Mouse (Mus musculus) embryonic facial prominence, embryonic 15.5 days (tissue): Measurements from ENCODE around the gene Abr. TPM values are rescaled to one million over a fixed set of nuclear protein-coding genes. Genes with fewer than 3 reads are reported as not detected.
A peak's percentile ranks its signal among the peaks of the same experiment; 100 is the strongest.

Source experiments
- ATAC-seq: fragments of 200-750 bp; cut with Nextera tagmentation; 2 replicates; pipeline ENCODE4 v1.8.0; 2017; ENCODE audit warnings: low read depth, moderate TSS enrichment; ENCODE audit not compliant: insufficient number of reproducible peaks, low FRiP score, low TSS enrichment
- H3K27ac ChIP-seq: fragments of 300-500 bp; sonication (generic); replicated peaks from 2 replicates; pipeline ENCODE4 v1.5.1; 2015; ENCODE audit warnings: mild to moderate bottlenecking, inconsistent platforms
- H3K27me3 ChIP-seq: fragments of 300-500 bp; sonication (generic); 2 replicates; pipeline ENCODE4 v1.6.1; 2015; ENCODE audit warnings: inconsistent platforms
- H3K36me3 ChIP-seq: fragments of 300-500 bp; sonication (generic); 2 replicates; pipeline ENCODE4 v1.6.1; 2015; ENCODE audit warnings: mild to moderate bottlenecking, inconsistent platforms
- H3K4me1 ChIP-seq: fragments of 300-500 bp; sonication (generic); 2 replicates; pipeline ENCODE4 v1.6.1; 2015; ENCODE audit warnings: inconsistent platforms
- H3K4me2 ChIP-seq: fragments of 300-500 bp; sonication (generic); replicated peaks from 2 replicates; pipeline ENCODE4 v1.6.1; 2015; ENCODE audit warnings: mild to moderate bottlenecking, inconsistent platforms
- H3K4me3 ChIP-seq: fragments of 300-500 bp; sonication (generic); replicated peaks from 2 replicates; pipeline ENCODE4 v1.5.1; 2015; ENCODE audit warnings: mild to moderate bottlenecking, inconsistent platforms
- H3K9ac ChIP-seq: fragments of 300-500 bp; sonication (generic); 2 replicates; pipeline ENCODE4 v1.6.1; 2015; ENCODE audit warnings: inconsistent platforms
- H3K9me3 ChIP-seq: fragments of 300-500 bp; sonication (generic); replicated peaks from 2 replicates; pipeline ENCODE4 v1.6.1; 2016; ENCODE audit warnings: inconsistent platforms
- WGBS: fragments of 180-500 bp; shearing (Covaris S2); methylation state at CpG from one replicate; pipeline ENCODE4 v1.1.7; 2015; 5-methylcytosine and 5-hydroxymethylcytosine counted together
- polyA plus RNA-seq: library from polyadenylated mRNA; unstranded; fragments of >200 nt; fragmentation: Nextera tagmentation; extraction: Ambion mirVana; gene quantifications from 2 replicates; pipeline ENCODE4 v1.2.1, GENCODE M21; 2015

Gene Abr
- polyA plus RNA-seq, 1 experiment from 2014 or later = 42.6 TPM

- Histone ChIP-seq H3K4me3 (peak overlapping the region; percentile 16), H3K4me2 (peak overlapping the region; percentile 37), H3K36me3 (no peaks in the 10 kb centered on the region), H3K27ac (no peak overlapping the region), H3K27me3 (no peaks in the 10 kb centered on the region), H3K9me3 (no peaks in the 10 kb centered on the region), H3K4me1 (peaks cover 26% of the 10 kb centered on the region), H3K9ac (no peak overlapping the region)
- under 1% methylated on average over 7 of the region's 7 CpGs for WGBS
- ATAC-seq = no peak
Measured at GRCm38 (mm10) chr11:76647062-76647461, 24.9 kb upstream of the Abr start.

- WGBS = under 1% methylated on average over 19 of the region's 19 CpGs
- Histone ChIP-seq H3K27me3 (no peaks in the 10 kb centered on the region), H3K36me3 (no peaks in the 10 kb centered on the region), H3K4me1 (peaks cover 26% of the 10 kb centered on the region), H3K9me3 (no peaks in the 10 kb centered on the region), H3K4me2 (peak overlapping the region; percentile 51), H3K27ac (no peak overlapping the region), H3K4me3 (peak overlapping the region; percentile 26), H3K9ac (no peak overlapping the region)
- ATAC-seq = peak; percentile 85
Measured at GRCm38 (mm10) chr11:76645955-76646354, 23.8 kb upstream of the Abr start.

GRCm38 (mm10) chr11:76645036-76645435 is 22.9 kb upstream of the Abr start:
- H3K36me3 ChIP-seq = no peaks in the 10 kb centered on the region
- H3K27me3 ChIP-seq = no peaks in the 10 kb centered on the region
- H3K4me1 ChIP-seq = peaks cover 26% of the 10 kb centered on the region
- no peak for ATAC-seq
- H3K4me3 ChIP-seq = no peak overlapping the region
- H3K9ac ChIP-seq = no peak overlapping the region
- H3K27ac ChIP-seq = no peak overlapping the region
- no peak overlapping the region for H3K4me2 ChIP-seq
- no peaks in the 10 kb centered on the region for H3K9me3 ChIP-seq
- WGBS = 32% methylated on average over 9 of the region's 9 CpGs

- WGBS = 21% methylated on average over 6 of the region's 6 CpGs
- H3K9me3 ChIP-seq = no peaks in the 10 kb centered on the region
- H3K27ac ChIP-seq = no peak overlapping the region
- H3K9ac ChIP-seq = no peak overlapping the region
- no peak overlapping the region for H3K4me3 ChIP-seq
- no peaks in the 10 kb centered on the region for H3K36me3 ChIP-seq
- peaks cover 26% of the 10 kb centered on the region for H3K4me1 ChIP-seq
- ATAC-seq = no peak
- H3K27me3 ChIP-seq = no peaks in the 10 kb centered on the region
- no peak overlapping the region for H3K4me2 ChIP-seq
Measured at GRCm38 (mm10) chr11:76644257-76644656, 22.1 kb upstream of the Abr start.

GRCm38 (mm10) chr11:76640231-76640630 is 18.1 kb upstream of the Abr start:
- no peak overlapping the region for H3K9ac ChIP-seq
- no peak overlapping the region for H3K27ac ChIP-seq
- ATAC-seq = no peak
- H3K9me3 ChIP-seq = no peaks in the 10 kb centered on the region
- H3K4me2 ChIP-seq = no peak overlapping the region
- no peak overlapping the region for H3K4me3 ChIP-seq
- WGBS = 75% methylated on average over 4 of the region's 4 CpGs
- no peaks in the 10 kb centered on the region for H3K27me3 ChIP-seq
- H3K36me3 ChIP-seq = no peaks in the 10 kb centered on the region
- peaks cover 7% of the 10 kb centered on the region for H3K4me1 ChIP-seq

- 56% methylated on average over 17 of the region's 17 CpGs for WGBS
- H3K27me3 ChIP-seq = no peaks in the 10 kb centered on the region
- ATAC-seq = no peak; the same call in 1 of the 2 replicates
- no peak overlapping the region for H3K27ac ChIP-seq
- no peaks in the 10 kb centered on the region for H3K36me3 ChIP-seq
- H3K9ac ChIP-seq = no peak overlapping the region
- no peak overlapping the region for H3K4me3 ChIP-seq
- H3K4me2 ChIP-seq = no peak overlapping the region
- H3K4me1 ChIP-seq = no peaks in the 10 kb centered on the region
- H3K9me3 ChIP-seq = no peaks in the 10 kb centered on the region
Measured at GRCm38 (mm10) chr11:76639269-76639985, 17.3 kb upstream of the Abr start.

- H3K4me1 ChIP-seq = no peaks in the 10 kb centered on the region
- no peak overlapping the region for H3K27ac ChIP-seq
- 73% methylated on average over 5 of the region's 5 CpGs for WGBS
- H3K4me2 ChIP-seq = no peak overlapping the region
- no peaks in the 10 kb centered on the region for H3K36me3 ChIP-seq
- no peak overlapping the region for H3K4me3 ChIP-seq
- H3K27me3 ChIP-seq = no peaks in the 10 kb centered on the region
- no peak for ATAC-seq
- H3K9ac ChIP-seq = no peak overlapping the region
- H3K9me3 ChIP-seq = no peaks in the 10 kb centered on the region
Measured at GRCm38 (mm10) chr11:76630487-76630886, 8.4 kb upstream of the Abr start.

GRCm38 (mm10) chr11:76630023-76630422 is 7.9 kb upstream of the Abr start:
- Histone ChIP-seq H3K4me3 (no peak overlapping the region), H3K4me1 (no peaks in the 10 kb centered on the region), H3K27ac (no peak overlapping the region), H3K9ac (no peak overlapping the region), H3K4me2 (no peak overlapping the region), H3K36me3 (no peaks in the 10 kb centered on the region), H3K9me3 (no peaks in the 10 kb centered on the region), H3K27me3 (no peaks in the 10 kb centered on the region)
- no peak for ATAC-seq
- 40% methylated on average over 2 of the region's 2 CpGs for WGBS

- no peaks in the 10 kb centered on the region for H3K36me3 ChIP-seq
- H3K27me3 ChIP-seq = no peaks in the 10 kb centered on the region
- 73% methylated on average over 5 of the region's 5 CpGs for WGBS
- no peak overlapping the region for H3K4me2 ChIP-seq
- H3K4me1 ChIP-seq = peaks cover 4% of the 10 kb centered on the region; the same call in 1 of the 2 replicates
- H3K9me3 ChIP-seq = no peaks in the 10 kb centered on the region
- ATAC-seq = no peak
- H3K4me3 ChIP-seq = no peak overlapping the region
- H3K9ac ChIP-seq = no peak overlapping the region
- H3K27ac ChIP-seq = no peak overlapping the region
Measured at GRCm38 (mm10) chr11:76628613-76629012, 6.5 kb upstream of the Abr start.

- WGBS = 66% methylated on average over 3 of the region's 3 CpGs
- Histone ChIP-seq H3K9ac (no peak overlapping the region), H3K4me2 (no peak overlapping the region), H3K27ac (no peak overlapping the region), H3K36me3 (no peaks in the 10 kb centered on the region), H3K9me3 (no peaks in the 10 kb centered on the region), H3K4me3 (no peak overlapping the region), H3K27me3 (peaks cover 23% of the 10 kb centered on the region), H3K4me1 (peaks cover 19% of the 10 kb centered on the region)
- no peak for ATAC-seq
Measured at GRCm38 (mm10) chr11:76624881-76625280, 2.8 kb upstream of the Abr start.

- ATAC-seq = no peak
Measured at GRCm38 (mm10) chr11:76624071-76624470, 2.0 kb upstream of the Abr start.

More at GRCm38 (mm10) chr11:76624071-76624470, 2.0 kb upstream of the Abr start:
- Histone ChIP-seq H3K4me1 (peaks cover 19% of the 10 kb centered on the region), H3K27ac (no peak overlapping the region), H3K9me3 (no peaks in the 10 kb centered on the region), H3K4me3 (peak overlapping the region; percentile 68), H3K27me3 (peaks cover 23% of the 10 kb centered on the region), H3K9ac (no peak overlapping the region), H3K4me2 (peak overlapping the region; percentile 99), H3K36me3 (no peaks in the 10 kb centered on the region)
- 47% methylated on average over 10 of the region's 10 CpGs for WGBS
